Mouse (Mus musculus) lung, postnatal 0 days (tissue): ENCODE measurements around the gene Aldh3a2. TPM values are rescaled to one million over a fixed set of nuclear protein-coding genes. Genes with fewer than 3 reads are reported as not detected.
"Not testable (repeated sequence)": the region's sequence is repeated elsewhere in the genome, so short reads cannot be mapped to it uniquely, and the experiment has no call there.

Experiments used
- ATAC-seq: fragments of 200-750 bp; cut with Nextera tagmentation; 2 replicates; pipeline ENCODE4 v1.8.0; 2017; ENCODE audit warnings: moderate library complexity
- DNase-seq: peaks from one replicate; pipeline ENCODE4 v3.0.0-alpha.2; 2016; ENCODE audit warnings: low spot score
- H3K27ac ChIP-seq: fragments of 300-500 bp; sonication (generic); 2 replicates; pipeline ENCODE4 v1.5.1; 2014; ENCODE audit warnings: antibody characterized with exemption, mild to moderate bottlenecking, low read length, mixed read lengths
- H3K27me3 ChIP-seq: fragments of 300-500 bp; sonication (generic); replicated peaks from 2 replicates; pipeline ENCODE4 v1.6.1; 2014; ENCODE audit warnings: low read length, mixed read lengths; ENCODE audit not compliant: insufficient read depth
- H3K36me3 ChIP-seq: fragments of 300-500 bp; sonication (generic); 2 replicates; pipeline ENCODE4 v1.6.1; 2014; ENCODE audit warnings: low read length, mixed read lengths; ENCODE audit not compliant: insufficient read depth
- H3K4me1 ChIP-seq: fragments of 300-500 bp; sonication (generic); 2 replicates; pipeline ENCODE4 v1.6.1; 2014; ENCODE audit warnings: antibody characterized with exemption, low read depth, low read length, mixed read lengths; ENCODE audit not compliant: insufficient read depth
- H3K4me2 ChIP-seq: fragments of 300-500 bp; sonication (generic); replicated peaks from 2 replicates; pipeline ENCODE4 v1.6.1; 2014; ENCODE audit warnings: low read depth, mild to moderate bottlenecking, low read length, moderate library complexity, mixed read lengths
- H3K4me3 ChIP-seq: fragments of 300-500 bp; sonication (generic); 2 replicates; pipeline ENCODE4 v1.5.1; 2014; ENCODE audit warnings: low read depth, low read length
- H3K9ac ChIP-seq: fragments of 300-500 bp; sonication (generic); replicated peaks from 2 replicates; pipeline ENCODE4 v1.6.1; 2014; ENCODE audit warnings: low read depth, mild to moderate bottlenecking
- H3K9me3 ChIP-seq: fragments of 300-500 bp; sonication (generic); 2 replicates; pipeline ENCODE4 v1.6.1; 2016; ENCODE audit warnings: low read length, mixed read lengths
- CTCF ChIP-seq: IDR thresholded peaks from 2 replicates; pipeline ENCODE4 v1.5.1; 2016; ENCODE audit warnings: antibody characterized with exemption, mild to moderate bottlenecking
- EP300 ChIP-seq: IDR thresholded peaks from 2 replicates; pipeline ENCODE4 v1.6.1; 2016; ENCODE audit warnings: antibody characterized with exemption, mild to moderate bottlenecking, control low read depth
- WGBS: fragments of 180-500 bp; shearing (Covaris S2); extraction: QIAGEN DNeasy Blood & Tissue Kit; methylation state at CpG from one replicate; pipeline ENCODE4 v1.1.7; 2014; 5-methylcytosine and 5-hydroxymethylcytosine counted together
- polyA plus RNA-seq: library from polyadenylated mRNA; unstranded; fragments of >200 nt; fragmentation: Nextera tagmentation; extraction: Ambion mirVana; gene quantifications from 2 replicates; pipeline ENCODE4 v1.2.1, GENCODE M21; 2015

The Aldh3a2 gene
- polyA plus RNA-seq, result 67.4 and 68.4 TPM in 2 replicates

GRCm38 (mm10) chr11:61266551-61267533 lies at the start of gene Aldh3a2:
TSS of gene Aldh3a2 (minus strand) at chr11:61267464.
- Histone ChIP-seq H3K4me2 (peak within 1 kb of the TSS; percentile 69), H3K4me3 (peak within 1 kb of the TSS; percentile 71), H3K9ac (peak within 1 kb of the TSS; percentile 89), H3K4me1 (peaks cover 7% of the 10 kb centered on the region; the same call in 1 of the 2 replicates), H3K36me3 (peaks cover 21% of the 10 kb centered on the region), H3K27ac (peak within 1 kb of the TSS; percentile 99), H3K9me3 (no peaks in the 10 kb centered on the region), H3K27me3 (no peaks in the 10 kb centered on the region)
- TF ChIP-seq CTCF, result no peak; the same call in none of the 2 replicates
- TF ChIP-seq EP300, result peak; percentile 63; the same call in 1 of the 2 replicates
- peak; percentile 99 for DNase-seq
- peak; percentile 98 for ATAC-seq
- WGBS, result under 1% methylated on average over 56 of the region's 58 CpGs

- Histone ChIP-seq H3K9ac (no peak overlapping the region), H3K36me3 (no peaks in the 10 kb centered on the region), H3K27me3 (no peaks in the 10 kb centered on the region), H3K9me3 (no peaks in the 10 kb centered on the region), H3K27ac (no peak overlapping the region), H3K4me1 (no peaks in the 10 kb centered on the region), H3K4me2 (no peak overlapping the region), H3K4me3 (no peak overlapping the region)
- 32% methylated on average over 2 of the region's 2 CpGs for WGBS
- DNase-seq (no peak), ATAC-seq (no peak)
- TF ChIP-seq EP300 (no peak), CTCF (no peak)
Observed at GRCm38 (mm10) chr11:61316864-61317263, 49.6 kb upstream of the Aldh3a2 start.

GRCm38 (mm10) chr11:61310321-61310720 lies 43.1 kb upstream of the Aldh3a2 start:
- H3K36me3 ChIP-seq, result no peaks in the 10 kb centered on the region
- DNase-seq, result no peak
- H3K4me1 ChIP-seq, result no peaks in the 10 kb centered on the region
- WGBS, result 50% methylated on average over 7 of the region's 7 CpGs
- H3K4me2 ChIP-seq, result no peak overlapping the region
- ATAC-seq, result no peak
- no peak overlapping the region for H3K27ac ChIP-seq
- H3K9me3 ChIP-seq, result no peaks in the 10 kb centered on the region
- no peak overlapping the region for H3K4me3 ChIP-seq
- no peak overlapping the region for H3K9ac ChIP-seq
- TF ChIP-seq CTCF (no peak), EP300 (no peak)
- H3K27me3 ChIP-seq, result no peaks in the 10 kb centered on the region

GRCm38 (mm10) chr11:61309831-61310230 lies 42.6 kb upstream of the Aldh3a2 start:
- Histone ChIP-seq H3K4me1 (no peaks in the 10 kb centered on the region), H3K4me2 (no peak overlapping the region), H3K27me3 (no peaks in the 10 kb centered on the region), H3K27ac (no peak overlapping the region), H3K4me3 (no peak overlapping the region), H3K36me3 (no peaks in the 10 kb centered on the region), H3K9me3 (no peaks in the 10 kb centered on the region), H3K9ac (no peak overlapping the region)
- 59% methylated on average over 12 of the region's 12 CpGs for WGBS
- no peak for ATAC-seq
- no peak for DNase-seq
- no peak for TF ChIP-seq EP300
- no peak for TF ChIP-seq CTCF

GRCm38 (mm10) chr11:61307795-61308194 lies 40.5 kb upstream of the Aldh3a2 start:
- H3K27ac ChIP-seq, result no peak overlapping the region
- H3K4me3 ChIP-seq, result no peak overlapping the region
- H3K9ac ChIP-seq, result no peak overlapping the region
- no peaks in the 10 kb centered on the region for H3K9me3 ChIP-seq
- H3K4me1 ChIP-seq, result no peaks in the 10 kb centered on the region
- 41% methylated on average over 7 of the region's 7 CpGs for WGBS
- H3K4me2 ChIP-seq, result no peak overlapping the region
- DNase-seq (no peak), ATAC-seq (no peak)
- no peaks in the 10 kb centered on the region for H3K36me3 ChIP-seq
- TF ChIP-seq EP300 (no peak), CTCF (no peak)
- H3K27me3 ChIP-seq, result no peaks in the 10 kb centered on the region

GRCm38 (mm10) chr11:61305377-61305776 lies 38.1 kb upstream of the Aldh3a2 start:
- H3K9ac ChIP-seq, result no peak overlapping the region
- peak; percentile 35 for DNase-seq

GRCm38 (mm10) chr11:61304535-61304934 lies 37.3 kb upstream of the Aldh3a2 start:
- 95% methylated on average over 5 of the region's 10 CpGs for WGBS
- H3K36me3 ChIP-seq, H3K27me3 ChIP-seq, H3K27ac ChIP-seq, H3K9ac ChIP-seq, H3K4me3 ChIP-seq, DNase-seq, H3K9me3 ChIP-seq, ATAC-seq, H3K4me2 ChIP-seq, H3K4me1 ChIP-seq: not testable (repeated sequence)

More at GRCm38 (mm10) chr11:61305377-61305776, 38.1 kb upstream of the Aldh3a2 start:
- no peaks in the 10 kb centered on the region for H3K27me3 ChIP-seq
- TF ChIP-seq CTCF (peak; percentile 51), EP300 (no peak)
- no peaks in the 10 kb centered on the region for H3K36me3 ChIP-seq
- no peak overlapping the region for H3K4me3 ChIP-seq
- no peak overlapping the region for H3K27ac ChIP-seq
- H3K4me1 ChIP-seq, result peaks cover 1% of the 10 kb centered on the region; the same call in 1 of the 2 replicates
- no peak overlapping the region for H3K4me2 ChIP-seq
- H3K9me3 ChIP-seq, result no peaks in the 10 kb centered on the region
- WGBS, result 82% methylated on average over 4 of the region's 4 CpGs
- no peak for ATAC-seq
